Mouse (Mus musculus) adrenal gland, postnatal 4 days (tissue): ENCODE results near the gene Fars2. TPM values are rescaled to one million over a fixed set of nuclear protein-coding genes. Genes with fewer than 3 reads are reported as not detected.

Experiments used
- DNase-seq, 2 experiments: peaks; one replicate each; pipeline ENCODE4 v3.0.0; 2021 to 2022; ENCODE audit warnings: low spot score in 2 of 2, mixed read lengths in 2 of 2
- total RNA-seq, 2 experiments: library from RNA; stranded (reverse); gene quantifications; 2 replicates each; pipeline ENCODE4 v1.2.3; 2021

The Fars2 gene
- total RNA-seq, 2 experiments from 2014 or later: 81.7 to 82.0 TPM

DNA sequence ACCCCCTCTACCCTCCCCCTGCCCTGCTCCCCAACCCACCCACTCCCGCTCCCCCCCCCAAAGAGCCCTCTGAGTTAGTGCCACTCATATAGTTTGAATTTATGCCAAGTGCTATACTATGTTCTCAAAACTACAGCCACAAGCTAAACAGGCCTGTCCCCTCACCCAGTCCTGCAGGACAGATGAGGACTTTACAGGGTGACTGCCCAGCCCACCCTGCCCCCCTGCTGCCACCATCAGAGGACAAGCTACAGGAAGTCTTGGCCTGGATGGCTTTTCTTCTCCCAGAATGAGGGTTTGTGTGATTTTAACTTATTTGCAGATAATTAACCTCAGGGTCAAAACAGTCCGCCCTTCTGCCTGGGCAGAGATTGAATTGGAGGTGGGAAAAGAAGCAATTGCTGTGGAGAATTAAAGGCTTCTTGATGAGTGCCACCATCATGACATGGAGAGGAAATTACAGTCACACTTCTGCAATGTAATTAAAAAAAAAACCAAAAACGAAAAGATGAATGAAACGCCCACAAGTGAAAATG is 383.2 kb downstream of the Fars2 start:
- DNase-seq: no peak

DNA sequence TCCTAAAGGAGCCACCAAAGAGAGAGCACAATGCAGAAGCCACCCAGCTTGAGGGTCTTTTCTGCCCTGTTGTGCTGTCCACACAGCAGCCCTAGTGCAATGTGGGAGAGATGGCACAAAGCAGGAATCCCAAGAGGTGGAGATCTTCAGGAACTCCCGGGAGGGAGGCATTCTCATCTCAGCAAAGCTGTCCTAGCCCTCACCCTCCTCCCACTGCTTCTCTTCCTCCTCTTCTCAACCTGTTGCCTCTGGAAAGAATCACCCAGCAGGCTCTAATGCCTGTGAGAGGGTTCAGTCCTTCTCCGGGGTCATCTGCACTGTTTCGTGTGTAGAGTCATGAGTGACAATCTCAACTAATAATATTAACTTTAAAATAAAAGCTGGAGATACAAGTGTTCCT is 386.3 kb downstream of the Fars2 start:
- DNase-seq: no peak

DNA sequence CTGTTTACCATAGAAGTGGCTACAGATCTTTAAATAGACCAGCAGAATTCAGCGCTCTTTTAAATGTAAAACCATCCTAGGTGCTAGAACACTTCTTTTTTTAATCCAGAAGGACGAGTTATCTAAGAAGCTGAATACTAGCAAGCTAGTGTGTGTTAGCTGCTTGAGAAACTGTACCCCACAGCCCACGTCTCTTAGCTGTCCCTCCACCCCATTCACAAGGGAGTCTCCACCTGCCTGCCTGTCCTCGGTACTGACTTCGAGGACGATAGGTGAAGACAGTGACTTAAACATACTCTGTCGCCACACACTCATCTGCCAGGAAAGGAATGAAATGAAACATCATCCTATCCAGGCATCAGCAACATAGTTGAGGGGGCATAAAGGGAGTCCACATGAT is 386.8 kb downstream of the Fars2 start:
- DNase-seq: no peak

DNA sequence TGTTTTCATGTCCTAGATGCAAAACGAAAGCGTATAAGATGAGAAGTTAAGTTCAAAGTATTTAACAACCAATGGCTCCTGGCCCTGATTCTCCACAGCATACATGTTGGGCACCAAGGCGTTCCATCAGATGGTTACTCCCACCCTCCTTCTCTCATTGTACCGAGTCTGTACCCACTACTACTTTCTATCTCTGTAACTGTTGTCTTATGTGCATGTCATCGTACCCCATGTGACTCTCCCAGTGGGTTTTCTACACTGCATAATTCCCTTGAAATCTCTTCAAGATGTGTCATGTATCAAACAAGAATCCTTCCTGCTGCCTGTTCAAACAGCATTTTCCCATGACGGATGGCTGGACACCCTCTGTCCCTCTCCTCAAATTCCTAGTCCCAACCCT is 388.5 kb downstream of the Fars2 start:
- DNase-seq: no peak

DNA sequence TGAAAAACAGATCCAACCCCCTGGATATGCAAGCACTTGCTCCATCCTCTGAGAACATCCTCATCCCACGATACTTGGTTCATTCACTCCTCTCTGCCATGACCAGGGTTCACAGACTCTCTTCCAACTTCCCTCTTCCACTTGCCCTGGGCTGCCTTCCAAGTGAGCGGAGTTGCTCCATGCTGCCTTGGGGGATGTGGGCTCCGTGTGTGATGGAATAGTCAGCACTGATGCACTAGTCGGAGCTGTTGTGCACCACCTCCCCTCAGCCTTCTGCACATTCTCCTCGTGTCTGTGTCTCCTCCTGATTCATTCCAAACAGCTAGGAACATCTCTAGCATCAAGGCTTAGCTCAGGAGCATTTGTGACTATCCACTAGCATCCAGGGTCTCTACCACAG is 389.1 kb downstream of the Fars2 start:
- no peak for DNase-seq

DNA sequence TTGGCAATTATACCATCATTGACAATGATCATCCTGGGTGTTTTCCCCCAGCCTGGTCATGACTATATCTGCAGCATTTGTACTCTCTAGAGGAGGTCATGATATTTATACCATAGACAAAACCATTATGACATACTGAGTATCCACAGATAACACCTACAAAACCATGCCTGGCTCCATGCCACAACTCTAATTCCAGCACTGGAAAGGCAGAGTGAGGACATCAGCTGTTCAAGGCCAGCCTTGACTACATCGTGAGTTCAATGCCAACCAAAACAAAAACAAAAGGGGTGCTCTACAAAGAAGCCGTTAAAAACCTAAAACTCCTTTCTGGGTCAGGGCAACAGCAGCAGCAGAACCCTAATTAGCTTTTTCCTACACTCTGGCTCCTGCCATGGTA is 392.9 kb downstream of the Fars2 start:
- peak in 1 of 2 experiments; percentile 16 for DNase-seq

DNA sequence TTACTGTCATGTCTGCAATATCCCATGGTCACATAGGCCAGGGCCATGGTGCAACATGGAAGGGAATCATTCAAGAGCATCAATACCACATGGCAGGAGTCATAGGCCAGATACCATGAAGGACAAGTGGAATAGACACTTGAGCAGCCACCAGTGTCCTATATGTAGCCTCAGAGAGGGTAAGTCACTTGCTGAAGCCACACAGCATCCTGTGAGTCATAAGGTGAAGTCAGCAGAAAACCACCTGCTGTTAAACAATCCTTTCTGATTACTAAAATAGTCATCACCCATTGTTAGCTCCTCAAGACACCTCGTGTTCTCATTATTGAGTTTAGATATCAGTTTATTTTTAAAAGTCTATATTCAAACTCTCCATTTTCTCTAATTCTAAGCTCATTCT is 395.9 kb downstream of the Fars2 start:
- DNase-seq: no peak

DNA sequence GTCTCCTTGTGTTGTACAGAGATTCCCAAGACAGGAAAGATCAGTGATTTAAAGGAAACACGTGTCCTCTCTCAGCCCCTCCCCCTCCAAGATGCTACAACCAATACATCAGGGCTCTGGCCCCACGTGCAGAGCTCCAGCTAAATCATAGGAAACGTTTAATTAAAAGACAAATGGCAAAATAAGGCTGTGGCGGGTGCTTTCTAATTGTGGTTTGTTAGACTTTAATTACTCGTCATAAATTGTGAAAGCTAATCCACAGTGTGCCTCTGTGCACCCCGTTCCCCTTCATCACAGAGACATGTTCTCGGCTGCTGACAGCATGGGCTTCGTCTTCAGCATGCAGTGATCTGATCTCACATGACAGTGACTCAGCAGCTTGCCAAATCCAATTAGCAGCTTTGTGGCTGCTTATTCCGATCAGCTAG is 400.9 kb downstream of the Fars2 start:
- no peak for DNase-seq

DNA sequence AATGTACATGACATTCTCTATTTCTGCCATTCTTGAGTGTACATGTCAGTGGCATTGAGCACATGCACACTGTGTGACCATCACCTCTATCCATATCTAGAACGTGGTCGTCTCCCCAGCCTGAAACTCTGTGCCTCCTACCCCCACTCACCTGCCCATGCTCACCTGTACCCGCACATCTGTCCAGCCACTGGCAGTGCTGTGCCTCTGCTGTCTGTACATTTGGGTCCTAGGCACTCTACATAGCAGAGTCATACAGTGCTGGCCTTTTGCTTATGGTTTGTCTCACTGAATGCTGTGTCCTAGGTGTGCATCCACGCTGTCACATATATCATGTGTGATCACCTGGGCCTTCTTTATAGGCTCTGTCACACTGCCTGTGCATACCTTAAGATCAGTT is 410.5 kb downstream of the Fars2 start:
- DNase-seq: no peak

DNA sequence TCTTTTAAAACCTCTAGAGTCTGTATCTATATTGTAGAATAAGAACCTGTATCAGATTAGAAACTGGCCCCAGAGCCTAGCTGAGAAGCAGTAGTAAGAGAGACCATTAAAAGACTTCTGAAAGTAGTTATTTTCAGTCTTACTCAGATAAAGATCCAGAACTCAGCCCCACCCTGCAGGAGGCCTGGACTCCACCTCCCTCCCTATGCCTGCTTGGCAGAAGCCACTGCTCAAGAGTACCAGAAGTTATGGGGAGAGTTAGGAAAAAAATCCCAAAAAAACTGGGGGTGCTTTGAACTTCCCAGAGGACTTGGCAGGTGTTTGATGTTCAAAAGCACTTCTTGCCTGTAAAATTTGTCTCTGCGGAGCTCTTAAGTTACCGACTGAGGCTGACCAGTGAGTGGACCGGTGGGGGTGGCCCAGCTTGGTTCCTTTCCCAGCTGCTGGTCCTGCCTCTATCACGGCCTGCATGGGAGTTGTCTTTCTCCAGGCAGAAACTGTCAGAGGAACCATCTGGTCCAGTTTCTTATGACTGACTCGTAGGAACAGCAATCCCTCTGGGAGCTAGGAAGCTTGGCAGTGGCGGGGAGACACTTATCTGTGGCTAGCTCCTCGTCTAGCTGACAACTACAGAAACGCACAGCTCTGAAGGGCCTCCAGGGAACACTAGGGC is 411.1 kb downstream of the Fars2 start:
- no peak for DNase-seq

DNA sequence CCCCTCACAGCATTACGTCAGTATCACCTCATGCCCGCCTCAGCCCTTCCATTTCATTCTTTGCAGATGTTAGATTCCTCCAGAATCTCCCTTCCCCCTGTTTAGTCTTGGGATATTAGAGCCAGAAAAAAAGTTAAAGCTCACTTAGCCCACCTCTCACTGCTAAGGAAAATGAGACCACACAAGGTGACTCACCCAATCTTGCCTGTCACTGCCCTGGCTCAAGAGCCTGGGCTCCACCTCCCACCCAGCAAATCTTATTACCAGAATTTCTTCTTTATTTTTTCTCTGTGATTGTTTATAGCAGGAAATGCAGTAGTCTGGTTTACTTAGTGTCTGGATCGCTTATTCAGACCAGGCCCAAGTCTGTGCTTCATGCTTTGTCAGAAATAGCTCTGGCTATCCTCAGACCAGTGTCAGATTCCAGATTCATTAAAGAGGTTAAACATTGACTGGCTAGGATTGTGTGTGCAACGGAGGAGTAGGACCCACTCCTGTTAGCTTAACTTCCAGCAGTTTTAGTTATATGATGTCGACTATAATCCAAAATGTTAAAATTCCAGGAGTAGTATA is 412.3 kb downstream of the Fars2 start:
- no peak for DNase-seq

DNA sequence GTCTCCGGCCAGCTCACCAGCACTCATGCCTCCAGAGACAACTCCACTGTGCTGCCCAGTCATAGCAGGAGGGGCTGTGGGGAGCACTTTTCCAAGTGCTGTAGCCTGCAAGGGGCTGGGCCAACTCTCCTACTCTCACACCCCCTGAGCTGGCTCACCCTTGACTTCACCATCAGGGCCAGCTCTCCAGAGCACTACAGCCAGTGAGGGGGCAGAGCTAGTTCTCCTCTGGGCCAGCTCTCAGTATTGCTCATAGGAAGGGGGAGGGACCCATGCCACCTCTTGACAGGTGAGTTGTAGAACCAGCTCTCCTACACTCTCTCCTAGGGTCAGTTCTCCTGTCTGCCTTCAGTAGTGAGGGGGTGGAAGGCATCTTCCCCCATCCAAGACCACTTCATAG is 413.6 kb downstream of the Fars2 start:
- no peak for DNase-seq

DNA sequence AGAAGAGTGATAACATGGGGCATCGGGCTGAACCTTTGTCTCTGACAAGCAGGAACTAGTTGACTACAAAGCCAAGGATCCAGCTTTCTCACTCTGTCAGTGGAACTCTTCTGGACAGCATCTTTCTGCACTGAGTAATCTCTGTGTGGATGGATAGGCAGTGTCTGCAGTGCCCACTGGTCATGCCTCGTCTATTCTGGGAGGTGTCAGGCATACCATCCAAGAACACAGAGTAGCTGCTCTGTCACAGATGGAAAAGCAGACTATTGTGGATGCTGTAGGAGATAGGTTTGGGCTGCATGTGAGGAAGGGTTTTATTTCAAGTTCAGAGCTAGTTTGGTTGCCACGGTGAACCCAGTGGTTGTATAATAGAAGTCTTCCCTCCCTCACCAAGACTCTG is 414.7 kb downstream of the Fars2 start:
- no peak for DNase-seq

DNA sequence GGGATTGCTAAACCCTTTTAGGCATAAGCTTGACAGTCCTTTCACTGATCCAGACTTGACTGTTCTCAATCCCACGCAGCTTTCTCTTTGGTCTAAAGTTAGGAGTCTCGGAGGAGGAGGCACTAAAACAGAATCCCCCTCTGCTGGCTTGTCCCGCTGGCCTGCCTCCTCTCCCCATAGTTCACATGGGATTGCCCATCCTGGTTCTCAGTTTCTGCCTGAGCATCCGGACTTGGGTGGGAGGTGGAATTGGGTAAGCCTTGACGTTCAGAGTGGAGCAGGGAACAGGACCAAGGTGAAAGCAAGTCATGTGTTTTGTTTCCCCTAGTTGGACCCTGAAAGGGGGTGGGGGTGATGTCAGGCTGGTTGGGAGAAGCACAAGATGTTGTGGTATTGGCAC is 415.9 kb downstream of the Fars2 start:
- no peak for DNase-seq

DNA sequence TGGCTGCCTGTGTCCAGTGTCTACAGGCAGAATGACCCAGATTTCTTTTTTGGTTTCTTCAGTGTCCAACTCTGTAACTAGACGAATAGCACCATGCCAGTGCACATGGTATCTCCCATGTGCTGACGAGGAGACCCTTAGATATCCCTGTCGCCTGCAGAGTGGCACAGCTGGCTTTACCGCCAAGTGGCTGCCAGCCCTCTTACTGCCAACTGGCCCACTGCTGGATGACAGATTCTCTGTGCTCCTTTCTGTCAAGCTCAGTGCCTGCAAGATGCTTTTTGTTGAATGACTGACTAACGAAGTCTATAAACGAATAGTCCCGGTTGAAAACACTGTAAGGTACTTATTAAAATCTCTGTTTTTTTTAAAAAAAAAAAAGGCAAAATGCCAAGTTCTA is 416.3 kb downstream of the Fars2 start:
- no peak for DNase-seq

DNA sequence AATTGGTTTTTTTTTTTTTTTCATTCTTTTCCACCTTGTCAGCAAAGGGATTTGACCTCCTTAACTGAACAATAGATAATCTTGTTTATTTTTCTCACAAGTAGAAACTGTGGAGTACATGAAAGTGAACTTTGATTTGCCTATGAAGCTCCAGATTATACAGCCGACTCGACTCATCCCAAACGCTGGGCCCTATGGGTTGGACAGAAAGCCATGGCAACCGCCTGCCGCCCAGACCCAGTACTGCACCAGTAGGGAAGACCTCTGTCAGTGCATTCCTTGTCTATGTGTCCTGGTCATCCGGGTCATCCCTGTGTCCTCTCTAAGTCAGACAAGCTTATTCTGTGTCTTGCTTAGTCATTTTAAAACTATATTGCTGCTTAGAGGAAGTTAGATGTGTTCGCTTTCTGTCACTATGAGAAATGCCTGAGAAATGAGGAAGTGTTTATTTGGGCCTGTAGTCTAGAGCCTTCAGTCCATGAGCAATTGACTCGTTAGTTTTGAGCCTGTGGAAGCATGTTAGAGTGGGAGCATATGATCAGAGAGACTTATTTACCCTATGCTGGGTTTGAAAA is 416.8 kb downstream of the Fars2 start:
- no peak for DNase-seq

DNA sequence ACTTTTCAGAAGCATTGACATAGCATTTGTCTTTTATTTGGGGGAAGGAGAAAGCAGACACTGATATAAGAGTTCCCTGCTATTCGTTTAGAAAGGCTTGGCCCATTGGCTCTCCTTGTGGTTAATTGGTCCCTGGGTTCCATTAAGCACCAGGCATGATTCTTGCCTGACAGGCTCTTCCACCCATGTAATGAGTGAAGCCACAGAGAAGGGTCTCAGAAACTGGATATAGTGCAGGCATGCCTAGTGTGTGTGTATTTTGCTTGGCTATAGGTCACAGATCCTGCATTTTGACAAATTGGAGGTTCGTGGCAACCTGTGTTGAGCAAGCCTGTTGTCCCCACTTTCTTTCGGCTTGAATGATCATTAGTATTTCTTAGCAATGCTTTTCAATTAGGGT is 420.4 kb downstream of the Fars2 start:
- no peak for DNase-seq

DNA sequence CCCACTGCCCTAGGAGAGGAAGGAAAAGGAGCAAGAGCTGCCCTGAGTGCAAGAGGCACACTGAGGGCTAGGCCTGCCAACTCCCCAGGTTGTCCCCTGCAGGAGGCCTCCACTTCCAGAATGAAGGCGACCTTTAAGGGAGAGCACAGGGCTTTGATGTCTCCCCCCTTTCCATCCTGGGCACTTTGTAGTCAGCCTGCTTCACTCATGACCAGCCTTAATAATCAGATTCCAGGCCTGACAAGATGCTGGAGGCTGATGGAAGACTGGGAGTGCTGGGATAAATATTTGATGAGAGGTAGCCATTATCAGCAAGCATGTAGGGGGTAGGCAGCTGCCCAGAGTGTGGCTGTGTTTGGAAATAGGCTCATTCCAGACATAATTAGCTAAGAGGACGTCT is 421.2 kb downstream of the Fars2 start:
- no peak for DNase-seq

DNA sequence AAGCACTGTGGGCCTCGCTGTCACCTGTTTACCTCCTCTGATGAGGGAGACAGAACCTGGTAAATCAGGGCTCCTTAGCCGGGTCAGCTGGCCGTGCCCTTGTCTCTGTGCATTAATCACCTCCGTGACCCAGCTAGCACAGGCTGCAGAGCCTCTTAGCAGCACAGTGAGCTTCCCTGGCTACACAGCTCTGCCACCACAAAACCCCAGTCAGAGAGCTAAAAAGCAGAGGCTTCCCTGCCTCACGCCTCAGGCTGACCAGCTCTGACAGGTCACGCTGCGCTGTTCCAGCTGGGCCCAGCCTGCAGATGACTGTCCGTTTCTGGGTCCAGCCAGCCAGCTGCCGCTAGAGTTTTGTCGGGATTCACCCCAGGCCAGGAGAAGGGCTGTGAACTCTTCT is 423.0 kb downstream of the Fars2 start:
- DNase-seq: no peak

DNA sequence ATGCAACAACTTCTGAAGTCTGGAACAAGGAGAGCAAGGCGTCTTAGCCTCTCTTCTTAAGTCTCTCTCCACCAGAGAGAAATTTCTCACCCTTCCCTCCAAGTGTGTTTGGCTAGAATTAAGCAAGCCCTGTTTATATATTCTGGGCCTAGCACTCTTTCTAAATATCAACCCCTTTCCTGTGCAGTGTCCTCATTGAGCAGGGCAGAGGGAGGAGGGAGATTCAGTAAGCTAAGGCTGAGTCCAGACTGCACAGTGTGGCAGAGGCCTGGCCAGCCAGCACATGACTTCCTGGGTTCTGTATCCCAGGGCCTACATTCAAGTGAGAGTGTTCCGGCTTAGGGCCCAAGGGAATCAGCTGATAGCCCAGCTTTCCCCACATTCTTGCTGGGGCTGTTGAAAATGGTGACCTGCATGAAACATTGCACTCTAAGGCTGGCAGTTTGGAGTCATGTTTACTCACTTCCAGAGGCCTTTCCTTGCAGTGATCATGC is 424.1 kb downstream of the Fars2 start:
- DNase-seq: no peak

DNA sequence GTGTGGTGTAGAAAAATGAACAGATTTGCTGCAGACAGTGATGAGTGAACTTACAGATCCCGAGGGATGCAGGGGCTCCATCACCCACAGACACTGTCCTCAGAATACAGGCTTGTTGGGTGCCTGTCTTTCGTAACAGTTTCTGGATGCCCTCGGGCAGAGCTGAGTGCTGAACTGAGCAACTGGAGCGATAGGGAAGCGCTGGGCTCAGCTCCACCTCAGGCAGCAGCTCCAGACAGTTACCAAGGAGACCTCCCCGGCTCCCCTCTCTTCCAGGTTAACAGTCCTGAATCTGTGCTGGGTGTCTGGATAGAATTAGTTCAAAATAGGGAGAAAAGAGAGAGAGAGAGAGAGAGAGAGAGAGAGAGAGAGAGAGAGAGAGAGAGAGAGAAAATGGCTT is 433.5 kb downstream of the Fars2 start:
- no peak for DNase-seq

DNA sequence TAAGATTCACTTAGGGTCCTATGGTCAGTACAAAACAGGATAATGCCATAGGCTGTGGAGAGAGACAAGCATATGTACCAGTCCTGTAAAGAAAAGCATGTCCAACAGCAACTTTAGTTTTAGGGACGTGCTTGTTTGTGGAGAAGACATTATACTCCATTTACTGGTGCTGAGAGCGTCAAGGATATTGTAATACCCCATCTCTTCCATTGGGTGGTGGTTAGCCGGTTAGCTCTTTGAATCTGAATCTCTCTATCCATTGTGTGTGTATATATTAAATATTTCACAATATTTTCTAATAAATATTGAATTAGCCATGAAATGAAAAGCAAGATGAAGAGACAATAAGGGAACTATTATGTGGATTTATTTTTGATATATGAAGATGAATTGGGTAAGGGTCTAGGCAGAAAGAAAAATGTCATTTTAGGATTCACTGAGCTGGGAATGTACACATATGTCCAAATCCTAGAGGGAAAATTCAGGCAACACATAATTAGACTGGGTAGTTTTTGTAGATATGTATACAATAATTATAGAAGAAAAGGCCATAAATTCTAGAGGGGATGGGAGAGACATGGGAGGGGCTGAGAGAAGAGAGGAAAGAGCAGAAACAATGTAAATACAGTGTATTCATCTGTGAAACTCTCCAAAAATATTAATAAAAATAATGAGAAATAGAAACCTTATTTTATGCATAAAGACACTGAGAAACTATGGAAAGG is 435.5 kb downstream of the Fars2 start:
- DNase-seq: no peak
